Mouse (Mus musculus) ES-E14 (cell line): ENCODE results near the gene Agrn. TPM values are rescaled to one million over a fixed set of nuclear protein-coding genes. Genes with fewer than 3 reads are reported as not detected.

ENCODE experiments used
- DNase-seq: peaks from one replicate; pipeline ENCODE4 v3.0.0-alpha.2; 2013; ENCODE audit warnings: low read depth, low spot score
- H3K27ac ChIP-seq: 2 replicates; pipeline ENCODE4 v1.5.1; 2012; ENCODE audit warnings: low read depth, mild to moderate bottlenecking, low read length, moderate library complexity, mixed read lengths; ENCODE audit not compliant: poor library complexity, insufficient read depth, severe bottlenecking
- H3K36me3 ChIP-seq: 2 replicates; pipeline ENCODE4 v1.6.1; 2012; ENCODE audit warnings: mild to moderate bottlenecking, low read length, moderate library complexity, mixed read lengths; ENCODE audit not compliant: control insufficient read depth, poor library complexity, insufficient read depth, severe bottlenecking
- H3K4me1 ChIP-seq, 2 experiments: fragments of 150-350 bp in 1 of 2; sonication (generic) in 1 of 2; 2 replicates each; pipeline ENCODE4 v1.6.1; 2012; ENCODE audit warnings: low read length in 2 of 2, mild to moderate bottlenecking in 1 of 2, mixed read lengths in 1 of 2; ENCODE audit not compliant: control insufficient read depth in 2 of 2, insufficient read depth in 2 of 2, poor library complexity in 1 of 2
- H3K4me3 ChIP-seq, 2 experiments: fragments of 150-350 bp in 1 of 2; sonication (generic) in 1 of 2; 2 replicates each; pipeline ENCODE4 v1.5.1; 2012; ENCODE audit warnings: low read length in 2 of 2, low read depth in 1 of 2, mild to moderate bottlenecking in 1 of 2, mixed read lengths in 1 of 2; ENCODE audit not compliant: insufficient read depth in 1 of 2, poor library complexity in 1 of 2, severe bottlenecking in 1 of 2
- H3K9ac ChIP-seq: 2 replicates; pipeline ENCODE4 v1.6.1; 2012; ENCODE audit warnings: low read depth, mild to moderate bottlenecking, low read length, mixed read lengths; ENCODE audit not compliant: poor library complexity, insufficient read depth, severe bottlenecking
- H3K9me3 ChIP-seq: fragments of 150-350 bp; sonication (generic); 2 replicates; pipeline ENCODE4 v1.6.1; 2012; ENCODE audit warnings: low read depth, mild to moderate bottlenecking, low read length; ENCODE audit not compliant: control insufficient read depth, insufficient read depth
- CHD2 ChIP-seq: IDR thresholded peaks from 2 replicates; pipeline ENCODE4 v1.6.1; 2014; ENCODE audit warnings: mild to moderate bottlenecking, low read depth, low read length, inconsistent platforms
- HCFC1 ChIP-seq: IDR thresholded peaks from 2 replicates; pipeline ENCODE4 v1.6.1; 2012; ENCODE audit warnings: low read length, inconsistent platforms, borderline replicate concordance; ENCODE audit not compliant: insufficient read depth
- MAFK ChIP-seq: IDR thresholded peaks from 2 replicates; pipeline ENCODE4 v1.6.1; 2014; ENCODE audit warnings: mild to moderate bottlenecking, low read depth, low read length, inconsistent platforms; ENCODE audit not compliant: insufficient read depth
- ZC3H11A ChIP-seq: IDR thresholded peaks from 2 replicates; pipeline ENCODE4 v1.6.1; 2012; ENCODE audit warnings: low read depth, mild to moderate bottlenecking, inconsistent platforms, low read length, borderline replicate concordance
- ZNF384 ChIP-seq: IDR thresholded peaks from 2 replicates; pipeline ENCODE4 v1.6.1; 2012; ENCODE audit warnings: low read depth, low read length, inconsistent platforms
- in situ Hi-C, 2 experiments: fragments of 600-800 bp; cut with MboI; formaldehyde crosslinking; loops; one replicate each; pipeline ENCODE4 v1.15.1; 2025; ENCODE audit warnings: low sequenced_read_pairs in 2 of 2, inconsistent platforms in 1 of 2; ENCODE audit not compliant: unreplicated experiment in 2 of 2
- total RNA-seq: library from RNA; depleted of rRNA; stranded (reverse); fragments of 300-350 nt; gene quantifications from 2 replicates; pipeline ENCODE4 v1.2.3, GENCODE M21; 2012

The Agrn gene
- total RNA-seq, 1 experiment, result 214 TPM

DNA sequence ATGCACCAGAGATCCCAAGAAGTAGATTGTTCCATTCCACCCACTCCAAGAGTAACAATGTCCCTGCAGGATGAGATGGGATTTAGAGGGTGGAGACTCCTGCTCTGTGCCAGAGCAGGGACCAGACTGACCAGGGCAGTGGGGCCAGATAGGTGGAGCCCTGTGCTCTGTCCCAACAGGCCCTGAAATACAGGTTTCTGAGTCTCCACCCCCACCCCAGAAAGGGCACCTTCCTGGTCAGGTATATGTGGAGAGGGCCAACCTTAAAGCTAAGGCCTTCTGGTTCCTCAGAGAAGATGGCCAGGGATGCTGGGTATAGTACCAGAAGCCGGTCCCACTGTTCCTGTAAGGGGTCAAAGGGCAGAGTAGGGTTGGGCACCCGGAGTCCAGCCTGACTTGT lies 27.0 kb upstream of the Agrn start:
- in situ Hi-C loops, result no loop called here
- TF ChIP-seq CHD2, result no peak
- no peak for TF ChIP-seq HCFC1
- TF ChIP-seq ZC3H11A, result no peak
- no peak for TF ChIP-seq ZNF384
- no peak for TF ChIP-seq MAFK
- Histone ChIP-seq H3K9me3 (no peaks in the 10 kb centered on the region), H3K4me1 (peaks cover 0 to 6% of the 10 kb centered on the region in 2 experiments; a peak in 1 of 4 replicates), H3K36me3 (no peaks in the 10 kb centered on the region; the same call in 1 of the 2 replicates), H3K27ac (no peak overlapping the region), H3K9ac (no peak overlapping the region), H3K4me3 (no peak overlapping the region)
- no peak for DNase-seq

DNA sequence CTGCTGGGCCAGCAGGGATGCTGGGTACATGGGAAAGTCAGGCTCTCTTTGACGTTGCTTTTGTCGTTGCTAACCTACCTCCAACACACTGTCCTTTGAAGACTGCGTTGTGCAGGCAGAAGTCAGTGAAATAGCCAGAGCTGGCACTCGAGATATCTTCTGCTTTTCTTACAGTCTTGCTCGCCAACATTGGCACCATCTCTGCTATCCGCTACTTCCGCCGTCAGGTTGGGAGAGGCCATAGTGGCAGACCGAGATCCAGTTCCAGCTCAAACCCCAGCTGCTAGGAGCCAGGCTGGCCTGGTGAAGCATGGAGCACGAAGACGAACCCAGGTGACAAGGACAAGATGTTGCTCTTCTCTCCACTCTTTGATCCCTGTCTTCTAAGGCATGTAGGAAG lies 22.6 kb upstream of the Agrn start:
- no peak overlapping the region for H3K9ac ChIP-seq
- TF ChIP-seq ZC3H11A, result no peak
- TF ChIP-seq CHD2, result no peak
- no peak for TF ChIP-seq MAFK
- TF ChIP-seq HCFC1, result no peak
- no peak for TF ChIP-seq ZNF384
- H3K27ac ChIP-seq, result no peak overlapping the region
- in situ Hi-C loops, result no loop called here
- no peak overlapping the region for H3K4me3 ChIP-seq
- H3K36me3 ChIP-seq, result no peaks in the 10 kb centered on the region; the same call in 1 of the 2 replicates
- no peaks in the 10 kb centered on the region for H3K4me1 ChIP-seq
- no peaks in the 10 kb centered on the region for H3K9me3 ChIP-seq
- no peak for DNase-seq

DNA sequence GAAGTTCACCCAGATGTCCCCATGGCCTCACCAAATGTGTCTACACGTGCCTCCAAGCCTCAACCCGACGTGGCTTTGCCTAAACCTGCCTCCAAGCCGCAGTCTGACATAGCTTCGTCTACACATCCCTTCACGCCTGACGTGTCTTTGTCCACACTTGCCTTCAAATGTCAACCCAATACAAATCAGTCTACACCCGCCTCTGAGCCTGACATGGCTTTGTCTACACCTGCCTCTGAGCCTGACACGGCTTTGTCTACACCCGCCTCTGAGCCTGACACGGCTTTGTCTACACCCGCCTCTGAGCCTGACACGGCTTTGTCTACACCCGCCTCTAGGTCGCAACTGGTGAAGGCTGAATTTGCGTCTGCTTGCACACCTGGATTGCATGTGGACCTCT lies 20.6 kb upstream of the Agrn start:
- Histone ChIP-seq H3K9me3 (no peaks in the 10 kb centered on the region), H3K36me3 (no peaks in the 10 kb centered on the region; the same call in 1 of the 2 replicates), H3K27ac (no peak overlapping the region), H3K4me1 (0 out of 4 replicates have a peak, but pooled peaks cover 0 to 2% of the 10 kb centered on the region in 2 experiments), H3K4me3 (no peak overlapping the region), H3K9ac (no peak overlapping the region)
- DNase-seq, result no peak
- no peak for TF ChIP-seq ZNF384
- no peak for TF ChIP-seq MAFK
- TF ChIP-seq HCFC1, result no peak
- TF ChIP-seq CHD2, result no peak
- in situ Hi-C loops, result no loop called here

DNA sequence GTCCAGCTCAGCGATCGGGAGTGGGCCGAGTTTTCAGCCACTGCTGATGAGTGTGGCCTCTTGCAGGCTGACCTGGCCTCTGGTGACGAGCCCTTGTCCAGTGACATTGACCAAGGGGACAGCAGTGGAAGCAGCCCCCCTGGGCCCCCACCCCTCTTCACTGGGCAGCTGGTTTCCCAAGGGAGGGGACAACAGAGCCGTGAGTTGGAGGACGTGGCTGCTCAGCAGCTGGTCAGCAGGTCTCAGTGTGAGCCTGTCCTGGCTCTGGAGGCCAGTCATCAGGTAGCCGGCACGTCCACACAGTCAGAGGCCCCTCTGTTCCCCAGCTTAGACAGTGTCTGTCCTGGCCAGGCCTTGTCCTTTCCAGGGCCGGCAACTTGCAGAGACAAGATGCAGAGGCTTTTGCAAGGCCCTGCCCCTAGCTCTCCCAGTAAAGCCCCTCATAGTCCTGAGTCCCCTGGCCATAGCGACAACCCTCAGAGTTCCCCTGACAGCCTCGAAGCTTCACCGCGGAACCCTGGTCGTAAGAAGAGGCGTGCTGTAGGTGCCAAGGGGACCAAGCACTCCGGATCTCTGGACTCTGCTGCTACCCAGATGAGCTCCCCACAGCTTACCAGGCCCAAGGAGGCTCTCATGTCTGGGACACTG lies 19.9 kb upstream of the Agrn start:
- no peak for TF ChIP-seq HCFC1
- TF ChIP-seq MAFK, result no peak
- no peak for TF ChIP-seq ZNF384
- TF ChIP-seq CHD2, result no peak
- no peak for TF ChIP-seq ZC3H11A
- H3K27ac ChIP-seq, result no peak overlapping the region

DNA sequence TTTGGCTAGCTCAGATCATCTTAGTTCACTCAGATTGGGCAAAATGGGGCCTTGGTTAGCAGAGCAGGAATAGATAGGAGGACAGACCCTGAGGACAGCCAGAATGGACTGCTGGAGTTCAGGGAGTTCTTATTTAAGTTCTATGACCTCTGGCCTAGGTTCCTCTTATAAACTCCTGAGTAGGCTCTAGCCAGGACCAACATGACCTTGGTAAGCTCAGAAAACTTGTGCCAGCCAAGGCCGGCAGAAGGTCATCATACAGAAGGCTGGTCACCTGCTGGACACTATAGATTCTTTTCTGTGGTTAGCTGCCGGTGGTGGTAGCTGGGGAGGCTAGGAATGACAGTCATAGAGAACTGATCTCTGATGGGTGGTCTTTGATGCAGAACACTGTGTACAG lies 18.9 kb upstream of the Agrn start:
- Histone ChIP-seq H3K4me3 (no peak overlapping the region), H3K27ac (no peak overlapping the region), H3K9ac (no peak overlapping the region), H3K36me3 (no peaks in the 10 kb centered on the region), H3K9me3 (no peaks in the 10 kb centered on the region), H3K4me1 (0 out of 4 replicates have a peak, but pooled peaks cover 0 to 2% of the 10 kb centered on the region in 2 experiments)
- in situ Hi-C loops, result no loop called here
- no peak for DNase-seq
- TF ChIP-seq HCFC1 (no peak), CHD2 (no peak), ZNF384 (no peak), ZC3H11A (no peak), MAFK (no peak)

More for the DNA sequence above, 19.9 kb upstream of the Agrn start:
- Histone ChIP-seq H3K9me3 (no peaks in the 10 kb centered on the region), H3K4me3 (no peak overlapping the region), H3K36me3 (no peaks in the 10 kb centered on the region), H3K4me1 (0 out of 4 replicates have a peak, but pooled peaks cover 0 to 2% of the 10 kb centered on the region in 2 experiments), H3K9ac (no peak overlapping the region)
- DNase-seq, result no peak
- in situ Hi-C loops, result no loop called here
